Mouse (Mus musculus) urinary bladder, adult 18-20 months (tissue): ENCODE results near the gene Cgref1.
A peak's percentile ranks its signal among the peaks of the same experiment; 100 is the strongest.

Experiments
- DNase-seq, 2 experiments: peaks; one replicate each; pipeline ENCODE4 v3.0.0; 2022; ENCODE audit warnings: low spot score in 2 of 2, mixed read lengths in 2 of 2

Gene Cgref1

DNA sequence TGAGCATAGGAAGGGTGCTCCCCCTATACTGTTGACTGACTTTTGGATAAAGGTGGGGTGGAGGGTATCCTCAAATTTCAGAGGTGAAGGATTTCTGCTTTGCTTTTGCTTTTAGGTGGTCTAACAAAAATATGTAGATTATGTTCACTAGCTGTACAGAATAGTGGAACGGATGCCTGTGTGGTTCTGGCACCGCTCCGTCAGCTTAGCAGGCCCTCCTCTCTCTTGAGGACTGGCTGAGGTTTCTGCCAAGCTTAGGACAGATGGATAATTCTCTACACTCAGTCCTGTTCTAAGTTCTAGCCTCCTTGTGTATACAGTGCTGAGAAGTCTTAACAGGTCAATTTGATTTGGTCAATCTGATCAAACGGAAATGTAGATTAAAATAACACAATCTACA is 5.1 kb upstream of the Cgref1 start:
- no peak for DNase-seq

DNA sequence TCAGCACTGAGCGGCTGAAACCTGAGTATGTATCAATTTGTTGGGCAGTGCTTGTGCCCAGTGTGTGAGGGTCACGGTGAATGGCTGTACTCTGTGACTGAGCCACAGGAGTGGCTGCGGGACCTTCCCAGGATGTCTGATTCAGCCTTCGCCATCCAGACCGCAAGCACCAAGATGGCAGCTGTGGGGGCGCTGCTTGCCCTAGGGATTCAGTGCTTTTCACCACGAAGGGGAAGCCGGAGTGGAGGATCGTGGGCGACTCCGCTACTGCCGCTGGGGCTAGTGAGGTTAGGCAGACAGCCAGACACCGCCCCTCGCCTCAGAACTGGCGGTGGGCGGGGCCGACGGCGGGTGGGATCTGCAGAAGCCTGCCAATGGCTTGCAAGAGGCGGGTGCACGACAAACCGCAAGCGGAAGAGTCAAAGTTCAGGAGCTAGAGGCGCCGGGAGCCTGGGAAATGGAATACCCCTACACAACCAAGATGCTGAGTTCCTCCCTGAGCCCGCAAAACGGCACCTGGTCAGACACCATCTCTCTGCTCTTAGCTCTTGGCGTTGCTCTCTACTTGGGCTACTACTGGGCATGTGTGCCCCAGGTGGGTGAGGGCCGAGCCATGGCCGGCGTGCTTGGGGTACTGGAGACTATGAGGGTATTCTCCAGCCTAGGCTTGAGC is 4.4 kb upstream of the Cgref1 start:
- peak; percentile 82 to 87 for DNase-seq

DNA sequence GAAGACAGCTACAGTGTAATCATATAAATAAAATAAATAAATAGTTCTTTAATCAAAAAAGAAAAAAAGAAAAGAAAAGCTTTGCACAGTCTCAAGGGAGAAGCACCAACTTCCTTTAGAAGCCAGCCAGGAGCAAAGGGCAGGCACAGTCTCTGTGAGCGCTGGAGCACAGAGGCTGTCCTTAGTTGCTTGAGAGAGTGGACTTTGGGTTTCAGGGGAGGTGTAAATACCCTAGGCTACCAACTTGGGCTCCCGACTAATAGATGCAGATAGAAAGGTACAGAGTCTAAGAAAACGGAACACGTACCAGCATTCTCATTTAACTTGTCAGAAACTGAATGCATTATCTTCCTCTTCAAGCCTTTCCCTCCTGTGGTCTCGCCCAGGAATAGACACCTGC is 3.2 kb upstream of the Cgref1 start:
- DNase-seq, result no peak

DNA sequence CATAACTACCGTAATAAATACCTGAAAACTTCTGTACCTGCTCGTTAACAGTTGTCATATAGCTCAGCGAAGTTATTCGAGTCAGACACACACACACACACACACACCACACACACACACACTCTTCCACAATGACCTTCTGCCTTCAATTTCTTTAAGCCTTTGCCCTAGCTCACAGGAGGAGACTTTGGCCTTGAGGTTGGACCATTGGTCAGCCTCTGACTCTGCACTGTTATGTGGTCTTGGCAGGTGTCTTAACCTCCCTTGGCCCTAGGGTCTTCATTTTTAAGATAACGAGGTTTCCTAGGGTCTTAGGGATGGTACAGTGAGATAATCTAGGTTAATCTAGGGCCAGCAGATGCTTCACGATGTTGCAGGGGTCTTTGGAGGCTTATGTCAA is 1.0 kb downstream of the Cgref1 start:
- DNase-seq, result no peak

- no peak for DNase-seq
These were observed 2.4 kb downstream of the Cgref1 start for GRCm38 (mm10) chr5:30943004-30943403.

DNA sequence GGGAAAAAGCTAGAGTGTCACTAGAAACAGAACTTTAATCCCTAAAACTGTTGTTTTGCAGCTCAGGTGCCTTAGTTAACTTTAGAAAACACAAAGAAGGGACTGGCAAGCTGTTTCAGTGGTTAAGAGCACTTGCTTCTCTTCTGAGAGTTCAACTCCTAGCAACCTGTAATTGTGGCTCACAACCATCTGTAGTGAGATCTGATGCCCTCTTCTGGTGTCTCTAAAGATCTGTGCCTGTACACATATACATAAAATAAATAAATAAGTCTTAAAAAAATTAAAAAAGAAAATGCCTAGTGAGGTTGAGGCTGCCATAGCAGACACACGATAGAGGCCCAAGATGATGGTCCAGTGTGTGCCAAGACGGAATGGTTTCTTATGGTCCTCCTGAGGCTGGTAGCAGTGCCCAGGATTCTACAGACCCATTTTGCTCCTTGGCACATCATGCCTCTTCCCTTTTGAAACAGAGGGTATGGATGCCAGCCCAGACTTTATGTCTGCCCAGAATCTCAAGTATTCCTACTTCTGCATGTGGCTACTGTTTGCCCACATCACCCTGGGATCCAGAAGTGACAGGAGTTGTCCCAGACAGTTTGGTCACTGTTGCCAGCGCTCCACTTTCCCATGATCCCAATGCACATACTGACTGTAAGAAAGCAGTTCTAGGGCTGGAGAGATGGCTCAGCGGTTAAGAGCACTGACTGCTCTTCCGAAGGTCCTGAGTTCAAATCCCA is 10.5 kb downstream of the Cgref1 start:
- DNase-seq, result no peak

DNA sequence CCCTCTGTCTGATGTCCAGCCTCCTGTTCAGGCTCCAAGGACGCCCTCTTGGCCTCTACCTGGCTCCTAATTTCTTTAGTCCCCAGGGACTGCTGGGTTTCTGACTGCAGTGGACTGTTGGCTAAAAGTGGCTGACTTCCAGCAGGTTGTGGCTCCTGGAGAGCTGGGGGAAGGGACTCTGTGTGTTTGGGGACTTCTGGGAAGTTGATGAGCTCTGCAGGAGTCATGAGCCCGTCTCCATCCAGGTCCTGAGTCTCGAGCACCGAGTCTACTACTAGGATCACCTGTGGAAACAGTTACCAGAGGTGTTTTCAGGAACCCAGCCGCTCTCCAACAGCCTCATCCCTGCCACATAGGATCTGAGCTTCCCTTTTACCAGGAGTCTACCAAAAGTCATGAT is 11.7 kb downstream of the Cgref1 start:
- DNase-seq, result no peak

GRCm38 (mm10) chr5:30931378-30931777 is 14.0 kb downstream of the Cgref1 start:
- DNase-seq, result no peak

DNA sequence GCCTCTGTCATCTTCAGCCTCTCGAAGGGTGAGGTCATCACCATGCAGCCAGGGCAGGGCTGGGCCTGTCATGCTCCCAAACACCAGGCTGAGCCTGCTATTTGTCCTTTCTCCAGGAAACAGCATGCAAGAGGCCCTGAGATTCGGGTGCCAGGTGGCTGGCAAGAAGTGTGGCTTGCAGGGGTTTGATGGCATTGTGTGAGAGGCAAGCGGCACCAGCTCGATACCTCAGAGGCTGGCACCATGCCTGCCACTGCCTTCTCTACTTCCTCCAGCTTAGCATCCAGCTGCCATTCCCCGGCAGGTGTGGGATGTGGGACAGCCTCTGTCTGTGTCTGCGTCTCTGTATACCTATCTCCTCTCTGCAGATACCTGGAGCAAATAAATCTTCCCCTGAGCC is 14.5 kb downstream of the Cgref1 start:
- DNase-seq, result no peak

DNA sequence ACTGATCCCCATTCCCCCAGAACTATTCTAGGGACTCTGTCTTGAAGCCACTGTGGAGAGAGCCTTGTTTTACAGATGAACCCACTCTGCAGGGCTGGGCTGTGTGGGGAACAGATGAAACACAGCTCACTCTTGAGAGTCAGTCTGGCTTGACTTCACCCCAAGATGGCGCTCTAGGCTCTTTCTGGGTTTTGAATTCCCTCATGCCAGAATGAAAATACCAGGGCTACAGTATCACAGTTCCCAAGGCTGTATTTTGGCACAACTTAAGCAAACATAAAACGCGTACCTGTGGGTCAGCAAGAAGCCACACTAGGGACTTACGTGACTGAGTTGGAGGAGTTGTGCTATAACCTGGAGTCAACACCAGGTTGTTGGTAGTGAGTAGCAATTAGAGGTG is 15.3 kb downstream of the Cgref1 start:
- no peak for DNase-seq

DNA sequence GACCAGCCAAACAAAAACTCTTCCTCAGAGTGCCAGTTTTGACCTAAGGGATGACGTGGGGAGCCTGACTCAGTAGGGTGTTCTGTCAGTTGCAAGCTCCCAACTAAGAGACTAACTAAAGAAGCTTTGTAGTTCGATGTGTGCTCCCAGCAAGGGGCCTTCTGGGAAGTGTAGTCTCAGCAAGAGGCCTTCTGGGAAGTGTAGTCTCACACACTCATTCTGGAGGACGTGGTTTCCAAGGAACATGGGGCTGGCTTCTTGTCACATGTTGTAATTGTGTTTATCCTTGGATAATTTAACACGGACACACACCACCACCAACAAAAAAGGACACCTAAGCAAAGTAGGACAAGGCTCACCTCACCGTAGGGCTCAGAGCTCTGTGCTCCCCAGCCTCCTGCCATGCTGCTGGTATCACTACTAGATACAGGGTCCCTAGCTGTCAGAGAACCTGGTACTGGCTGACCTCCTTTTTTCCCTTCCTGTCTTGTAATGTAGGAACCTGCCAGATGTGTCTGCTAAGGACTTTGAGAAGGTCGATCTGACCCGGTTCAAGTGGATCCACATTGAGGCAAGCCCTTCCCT is 17.4 kb downstream of the Cgref1 start:
- no peak for DNase-seq

DNA sequence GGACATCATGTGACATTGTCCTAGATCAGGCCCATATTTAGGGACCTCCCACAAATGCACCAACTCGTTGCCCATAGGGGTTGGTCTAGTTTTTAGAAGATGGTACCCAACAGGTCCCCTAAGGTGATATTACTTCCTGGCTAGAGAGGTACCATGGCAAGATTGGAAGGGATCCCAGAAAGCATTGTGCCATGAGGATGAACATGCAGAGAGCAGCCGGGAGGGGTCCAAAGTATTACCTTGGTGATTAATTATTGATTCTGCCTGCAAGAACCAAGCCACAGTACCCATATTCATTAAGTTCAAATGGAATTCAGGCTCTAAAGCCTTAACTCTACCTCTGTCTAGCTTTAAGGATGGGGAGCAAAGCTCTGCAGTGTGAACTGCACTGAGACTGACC is 19.3 kb downstream of the Cgref1 start:
- DNase-seq, result no peak

DNA sequence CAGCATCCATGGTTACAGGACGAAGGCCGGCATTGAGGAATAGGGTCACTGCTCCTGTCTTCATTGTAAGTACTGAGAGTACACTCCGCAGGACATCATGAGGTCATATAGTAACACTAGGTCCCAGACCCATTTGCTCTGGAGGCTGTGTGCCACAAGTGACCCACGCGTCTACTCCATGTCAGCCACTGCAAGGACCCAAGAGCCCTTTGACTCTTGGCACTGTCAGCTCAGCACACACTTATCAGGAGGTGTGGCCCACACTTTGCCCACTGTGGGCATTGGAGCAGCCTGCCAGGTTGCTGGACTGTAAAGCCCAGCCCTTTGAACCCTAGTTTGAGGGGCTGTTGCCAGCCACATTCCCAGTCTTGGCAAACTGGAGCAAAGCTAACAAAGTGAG is 20.2 kb downstream of the Cgref1 start:
- no peak for DNase-seq

DNA sequence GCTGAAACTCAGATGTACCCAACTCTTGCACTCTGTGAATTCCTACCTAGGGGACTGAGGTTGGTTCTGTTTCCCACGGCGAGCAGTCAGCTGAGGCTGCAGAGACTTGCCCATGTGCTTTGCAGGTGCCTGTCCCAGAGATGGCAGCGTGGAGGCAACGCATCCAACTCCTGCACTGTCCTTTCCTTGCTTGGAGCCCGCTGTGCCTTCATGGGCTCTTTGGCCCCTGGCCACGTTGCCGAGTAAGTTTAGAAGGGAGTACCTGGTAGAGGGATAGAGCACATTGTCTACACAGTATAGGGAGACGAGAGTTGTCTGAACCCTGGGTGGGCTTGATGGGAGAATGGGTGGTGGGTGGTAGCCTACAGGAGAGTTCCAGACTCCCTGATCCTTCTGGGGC is 20.8 kb downstream of the Cgref1 start:
- DNase-seq, result no peak

GRCm38 (mm10) chr5:30923119-30923518 is 22.3 kb downstream of the Cgref1 start:
- DNase-seq, result no peak

DNA sequence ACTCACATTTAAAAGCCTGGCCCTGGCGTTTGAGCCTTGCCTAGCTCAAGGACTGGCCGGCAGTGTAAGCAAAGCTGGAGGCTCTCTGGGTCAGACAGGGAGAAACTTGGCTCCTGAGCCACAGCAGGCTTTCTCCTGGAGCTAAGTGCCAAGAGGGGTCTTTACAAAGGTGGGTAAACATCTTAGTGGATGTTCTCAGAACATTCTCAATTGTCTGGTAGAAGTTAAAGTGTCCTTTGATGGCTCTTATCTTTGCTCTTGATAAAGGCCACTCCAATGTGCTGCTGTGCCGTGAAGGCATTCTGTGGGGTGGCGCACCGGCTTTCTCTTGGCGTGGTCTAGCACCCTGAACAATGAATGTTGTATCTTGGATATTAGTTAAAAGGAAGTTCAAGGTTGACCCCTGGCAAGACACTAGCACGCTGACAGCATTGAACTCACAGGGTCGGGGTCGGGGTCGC is 22.8 kb downstream of the Cgref1 start:
- DNase-seq, result no peak

- peak; percentile 76 to 87 for DNase-seq
These were observed 23.9 kb downstream of the Cgref1 start, which contains the start of gene Khk for GRCm38 (mm10) chr5:30921256-30922033. Khk (plus strand) TSS chr5:30921431.

- no peak for DNase-seq
These were observed 24.8 kb downstream of the Cgref1 start for GRCm38 (mm10) chr5:30920621-30921020.

DNA sequence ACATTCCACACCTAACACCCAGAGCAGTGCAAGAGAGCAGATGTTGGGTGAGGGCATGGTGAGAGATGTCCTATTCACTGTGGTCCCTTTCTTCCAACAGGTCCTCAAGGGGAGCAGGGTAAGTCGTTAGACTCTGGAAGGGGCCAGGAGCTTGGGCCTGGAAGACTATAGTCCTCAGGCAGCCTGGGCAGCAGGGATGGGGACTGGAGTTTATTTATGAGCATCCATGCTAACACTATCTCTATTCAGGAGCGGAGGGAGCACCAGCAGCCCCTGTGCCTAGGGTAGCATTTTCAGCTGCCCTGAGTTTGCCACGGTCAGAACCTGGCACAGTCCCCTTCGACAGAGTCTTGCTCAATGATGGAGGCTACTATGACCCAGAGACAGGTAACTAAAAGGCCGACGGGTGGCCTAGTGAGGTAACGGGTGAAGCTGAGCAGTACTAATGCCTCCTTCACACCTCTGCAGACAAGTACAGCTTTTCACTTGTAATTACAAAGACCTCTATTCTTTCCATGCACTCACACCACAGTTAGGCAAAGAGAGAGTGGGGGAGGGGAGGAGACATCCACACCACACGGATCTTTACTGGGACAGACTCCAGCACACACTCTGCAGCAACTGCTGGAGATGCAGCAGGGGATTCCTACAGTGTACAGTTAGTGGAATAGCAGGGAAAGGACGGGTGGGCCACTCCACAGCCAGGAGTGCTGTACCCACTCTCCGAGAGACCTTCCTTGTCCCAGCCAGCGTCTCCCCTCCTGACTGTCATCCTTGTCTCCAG is 25.4 kb downstream of the Cgref1 start:
- DNase-seq, result no peak

- DNase-seq, result no peak
These were observed 26.7 kb downstream of the Cgref1 start for GRCm38 (mm10) chr5:30918691-30919090.

- no peak for DNase-seq
These were observed 27.3 kb downstream of the Cgref1 start for GRCm38 (mm10) chr5:30917891-30918670.
